8 mouse cellular contexts compared by ENCODE assay signal in the genomic region with DNA sequence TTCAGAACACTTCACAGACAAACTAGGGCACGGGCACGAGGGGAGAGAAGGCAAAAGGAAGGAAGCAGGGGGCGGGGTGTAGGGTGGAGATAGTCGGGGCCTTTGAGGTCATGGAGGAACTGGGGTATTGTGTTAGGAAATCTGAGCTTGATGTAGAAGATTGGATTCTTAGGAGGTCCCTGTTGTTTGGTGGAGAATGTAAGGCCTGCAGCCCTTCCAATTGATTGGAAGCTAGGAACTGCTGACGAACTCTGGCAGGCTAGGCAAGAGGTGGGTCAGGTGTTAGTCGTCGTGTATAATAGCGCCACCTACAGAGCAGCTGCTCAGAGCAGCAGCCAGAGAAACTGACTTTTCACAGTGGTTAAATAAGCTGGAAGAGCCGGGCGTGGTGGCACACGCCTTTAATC. TPM values are rescaled to one million over a fixed set of nuclear protein-coding genes. Genes with fewer than 3 reads are reported as not detected.
DNase-seq lines count a peak whose midpoint lies in the region; ATAC-seq and TF ChIP-seq lines count a peak whose summit lies in the region.

No protein-coding gene starts in this region.

- H3K4me3 ChIP-seq in lung, adult 2 months (replicated peaks; ENCODE audit: extremely low read depth, low read depth, low read length), result no peak overlapping the region
- H3K4me3 ChIP-seq in hindbrain, embryonic 12.5 days, result no peak overlapping the region

- no peaks in the 10 kb centered on the region for H3K36me3 ChIP-seq in hindbrain, embryonic 12.5 days

- H3K4me2 ChIP-seq in hindbrain, embryonic 12.5 days (replicated peaks), result no peak overlapping the region

- 13% methylated on average over 11 of the region's 11 CpGs for WGBS in lung, adult 2 months
- 36% methylated on average over 11 of the region's 11 CpGs for WGBS in hindbrain, embryonic 12.5 days

- H3K9me3 ChIP-seq in hindbrain, embryonic 12.5 days (replicated peaks), result no peaks in the 10 kb centered on the region

- DNase-seq in left cerebral cortex, postnatal 14 days (ENCODE audit: low spot score in 2 of 2), result peak; percentile 30 to 45
- DNase-seq in left cerebral cortex, postnatal 4 days, result no peak
- peak; percentile 26 to 31 for DNase-seq in adrenal gland, adult 18-20 months (ENCODE audit: low spot score in 2 of 2)
- DNase-seq in embryo, embryonic 10.5 days (ENCODE audit: low spot score), result peak; percentile 71
- DNase-seq in heart, postnatal 36 days, result peak; percentile 38 to 43
- DNase-seq in lung, adult 2 months, result peak; percentile 39
- DNase-seq in telencephalon, adult 2 months (ENCODE audit: low read depth, low spot score), result peak; percentile 12

- H3K4me1 ChIP-seq in lung, adult 2 months (ENCODE audit: control insufficient read depth, insufficient read depth, low read length), result no peaks in the 10 kb centered on the region
- no peaks in the 10 kb centered on the region for H3K4me1 ChIP-seq in hindbrain, embryonic 12.5 days

- no peak for ATAC-seq in hindbrain, embryonic 12.5 days (ENCODE audit: low FRiP score)

- TF ChIP-seq CTCF in lung, adult 2 months (IDR thresholded peaks at IDR 0.05; ENCODE audit: insufficient read depth, low read length), result peak; percentile 84

- no peak for TF ChIP-seq POLR2A in lung, adult 2 months (IDR thresholded peaks at IDR 0.05; ENCODE audit: borderline replicate concordance, extremely low read depth, low read depth, low read length)

- intact Hi-C loops in left cerebral cortex, postnatal 14 days (cut with DNase I), result no loop called here
- intact Hi-C loops in left cerebral cortex, postnatal 4 days (cut with DNase I), result no loop called here
- intact Hi-C loops in heart, postnatal 36 days (cut with DNase I), result loop anchor here (5.0 to 10.0 kb wide), 2 partner anchors 109 to 1154 kb away; a partner anchor contains a TSS

- H3K27me3 ChIP-seq in hindbrain, embryonic 12.5 days, result no peaks in the 10 kb centered on the region

- H3K9ac ChIP-seq in hindbrain, embryonic 12.5 days, result no peak overlapping the region

- no peak overlapping the region for H3K27ac ChIP-seq in hindbrain, embryonic 12.5 days

RNA-seq across cellular contexts. Expression of a gene that starts 35.8 kb away (rescaled TPM):
- 1 to 10 TPM; 4.2 to 4.6 TPM for total RNA-seq in left cerebral cortex, postnatal 14 days (2021)
- total RNA-seq in left cerebral cortex, postnatal 4 days (2021), result 1 to 10 TPM; 5.9 to 6.7 TPM
- 10 to 100 TPM; 15.7 to 36.8 TPM for total RNA-seq in adrenal gland, adult 18-20 months (2021)
- 10 to 100 TPM; 13.4 to 14.4 TPM for total RNA-seq in heart, postnatal 36 days (2021)
- 10.7 and 11.8 TPM in 2 replicates for polyA plus RNA-seq in lung, adult 2 months (2012; rRNA removed)
- polyA plus RNA-seq in hindbrain, embryonic 12.5 days (2016; fragmentation: Nextera tagmentation; extraction: Ambion mirVana), result 111 and 122 TPM in 2 replicates
